Mouse (Mus musculus): Measurements from ENCODE around the gene Rspry1.

Rspry1 gene

DNA sequence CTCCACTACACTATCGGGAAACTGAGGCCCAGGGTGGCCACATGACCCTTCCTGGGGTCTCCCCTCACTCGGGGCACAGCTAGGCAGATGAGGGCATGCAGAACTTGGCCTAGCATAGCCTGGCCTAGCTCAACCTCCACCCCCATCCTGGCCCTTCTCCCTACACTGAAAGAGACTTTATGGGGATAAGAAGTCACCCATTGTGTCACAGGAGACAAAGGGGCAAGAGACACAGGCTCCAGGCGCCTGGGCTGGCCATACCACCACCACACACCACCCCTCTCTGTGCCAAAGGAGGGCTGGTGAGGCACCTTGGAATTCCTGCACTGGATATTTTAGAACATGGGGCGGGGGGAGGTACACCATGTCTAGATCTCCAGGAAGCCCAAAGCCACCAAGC is 82.5 kb downstream of the Rspry1 start:
- no peak for DNase-seq (ENCODE audit: low spot score)

DNA sequence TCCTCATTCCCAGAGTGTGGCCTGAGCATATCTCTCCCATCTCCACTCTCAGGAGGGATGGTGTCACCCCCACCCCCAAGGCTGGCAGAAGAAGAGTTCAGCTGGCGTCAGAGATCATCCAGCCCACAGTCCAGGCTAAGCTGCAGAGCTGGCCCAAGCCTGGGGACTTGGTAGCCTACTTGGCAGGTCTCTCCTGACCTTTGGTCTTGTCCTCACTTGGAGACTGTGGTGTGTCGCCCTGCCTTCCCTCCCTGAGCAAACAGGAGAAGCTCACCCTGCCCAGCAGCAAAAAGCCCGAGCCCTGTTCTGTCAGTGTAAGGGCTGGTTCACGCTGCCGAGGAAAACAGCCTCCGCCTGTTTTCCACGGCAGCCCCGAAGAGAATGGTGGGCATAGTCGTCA is 84.2 kb downstream of the Rspry1 start:
- no peak for DNase-seq (ENCODE audit: low spot score)

DNA sequence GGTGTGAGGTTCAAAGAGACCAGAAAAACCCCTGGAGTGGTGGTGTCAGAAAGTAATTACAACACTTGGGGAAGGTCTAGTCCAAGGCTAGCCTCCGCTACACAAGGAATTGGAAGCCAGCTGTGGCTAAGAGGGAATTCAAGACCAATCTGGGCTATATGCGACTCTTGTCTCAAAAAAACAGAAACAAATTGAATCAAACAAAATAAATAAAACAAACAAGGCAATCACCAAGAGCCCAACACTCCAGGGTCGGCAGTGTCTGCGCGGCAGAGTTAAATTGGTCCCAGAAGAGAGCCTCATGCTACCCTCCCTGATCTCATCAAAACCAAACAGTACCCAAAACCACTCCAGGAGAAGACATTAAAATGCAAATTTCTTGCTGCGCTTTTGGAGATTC is 93.0 kb downstream of the Rspry1 start:
- no peak for DNase-seq (ENCODE audit: low spot score)

DNA sequence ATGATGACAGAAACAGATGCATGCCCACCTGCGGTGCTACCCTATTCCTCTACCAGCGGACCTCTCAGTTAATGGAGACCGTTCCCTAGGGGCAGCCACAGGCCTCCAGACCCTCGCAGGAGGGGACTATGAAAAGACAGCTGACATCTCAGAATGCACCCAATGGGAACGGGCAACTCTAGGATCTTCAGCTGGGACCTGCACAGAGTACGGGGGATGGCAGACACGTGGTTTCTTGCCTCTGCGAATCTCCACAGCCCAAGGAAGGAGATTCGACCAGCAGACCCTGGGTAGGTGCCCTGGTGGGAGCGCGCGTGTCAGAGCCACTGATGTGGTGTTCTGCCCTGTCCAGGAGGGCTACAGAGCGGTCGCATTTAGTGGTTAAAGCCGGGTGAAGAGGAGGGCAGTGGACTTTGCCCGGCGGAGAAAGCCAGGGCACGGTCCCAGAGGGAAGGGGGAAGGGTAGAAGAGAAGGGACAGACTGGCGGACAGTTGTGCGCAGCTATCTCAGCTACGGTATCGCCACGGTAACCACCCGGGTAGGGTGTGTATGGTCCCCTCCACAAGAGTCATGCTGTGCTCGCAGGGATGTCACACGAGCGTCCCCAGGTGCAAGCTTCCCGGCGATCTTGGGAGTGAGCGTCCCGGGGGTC is 93.7 kb downstream of the Rspry1 start:
- DNase-seq (ENCODE audit: low spot score) = peak; percentile 41

DNA sequence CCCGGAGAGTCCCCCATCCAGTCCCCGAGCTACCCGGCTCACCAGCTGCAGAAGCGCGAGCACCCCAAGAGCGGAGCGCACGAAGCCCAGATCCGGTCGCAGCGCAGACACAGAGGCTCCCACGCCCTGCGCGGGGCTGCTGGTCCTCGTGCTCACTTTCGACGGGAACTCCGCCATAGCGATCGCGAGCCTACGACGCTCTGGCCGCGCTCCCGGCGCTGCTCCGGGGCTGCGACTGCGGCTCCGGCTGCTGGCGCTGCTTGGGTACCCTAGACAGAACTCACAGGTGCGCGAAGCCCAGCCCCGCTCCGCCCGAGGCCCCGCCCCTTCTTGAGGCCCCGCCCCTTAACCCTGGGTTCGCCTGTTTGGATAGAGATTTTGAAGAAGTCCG is 94.3 kb downstream of the Rspry1 start, which contains the start of gene Pllp:
Pllp (minus strand) TSS at position 285 of the 391 bp plus-strand sequence.
- peak; percentile 56 for DNase-seq (ENCODE audit: low spot score)

DNA sequence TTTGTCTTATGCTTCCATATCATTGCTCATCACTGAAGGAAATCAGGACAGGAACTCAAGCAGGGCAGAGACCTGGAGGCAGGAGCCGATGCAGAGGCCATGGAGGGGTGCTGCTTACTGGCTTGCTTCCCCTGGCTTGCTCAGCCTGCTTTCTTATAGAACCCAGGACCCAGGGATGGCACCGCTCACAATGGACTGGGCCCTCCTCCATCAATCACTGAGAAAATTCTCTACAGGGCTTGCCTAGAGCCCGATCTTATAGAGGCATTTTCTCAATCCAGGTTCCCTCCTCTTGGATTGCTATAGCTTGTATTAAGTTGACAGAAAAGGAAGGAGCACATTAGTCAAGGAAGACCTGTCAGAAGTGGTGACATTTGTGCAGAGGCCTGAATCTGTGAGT is 94.8 kb downstream of the Rspry1 start:
- no peak for DNase-seq (ENCODE audit: low spot score)

DNA sequence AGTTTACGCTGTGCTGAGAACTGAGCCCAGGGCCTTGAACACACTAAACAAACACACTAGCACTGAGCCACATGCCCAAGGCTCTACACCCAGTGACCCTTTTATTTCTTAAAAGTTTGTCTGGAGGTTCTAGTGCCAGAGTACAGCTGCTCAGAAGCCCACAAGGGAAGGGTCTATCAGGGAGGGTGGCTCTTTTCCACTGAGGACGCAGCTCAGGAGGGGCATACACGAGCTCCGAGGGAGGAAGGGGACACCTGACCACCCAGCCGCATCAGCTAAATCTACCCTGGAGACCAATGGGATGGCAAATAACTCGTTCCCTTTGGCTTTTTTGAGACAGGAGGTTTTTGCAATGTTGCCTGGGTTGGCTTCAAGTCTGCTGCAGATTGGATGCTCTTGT is 96.2 kb downstream of the Rspry1 start:
- DNase-seq (ENCODE audit: low spot score) = no peak

DNA sequence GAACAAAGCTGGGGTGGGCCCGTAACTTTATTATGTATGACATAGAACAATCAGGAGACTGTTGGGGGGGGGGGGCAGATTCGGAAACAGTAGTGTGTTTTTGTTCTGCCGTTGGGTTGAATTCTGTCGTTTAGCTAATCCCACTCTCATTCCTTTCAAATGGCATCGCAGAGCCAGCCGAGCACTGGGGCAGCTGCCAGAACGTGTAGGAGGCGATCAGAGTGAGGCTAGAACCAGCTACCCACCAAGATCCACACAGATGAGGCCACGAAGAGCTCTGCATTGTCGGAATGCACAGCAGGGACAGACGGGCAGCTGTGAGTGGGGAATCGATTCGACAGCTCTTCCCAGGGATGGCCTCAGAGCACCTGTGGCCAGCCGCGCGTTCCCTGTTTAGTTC is 97.6 kb downstream of the Rspry1 start:
- DNase-seq (ENCODE audit: low spot score) = no peak

DNA sequence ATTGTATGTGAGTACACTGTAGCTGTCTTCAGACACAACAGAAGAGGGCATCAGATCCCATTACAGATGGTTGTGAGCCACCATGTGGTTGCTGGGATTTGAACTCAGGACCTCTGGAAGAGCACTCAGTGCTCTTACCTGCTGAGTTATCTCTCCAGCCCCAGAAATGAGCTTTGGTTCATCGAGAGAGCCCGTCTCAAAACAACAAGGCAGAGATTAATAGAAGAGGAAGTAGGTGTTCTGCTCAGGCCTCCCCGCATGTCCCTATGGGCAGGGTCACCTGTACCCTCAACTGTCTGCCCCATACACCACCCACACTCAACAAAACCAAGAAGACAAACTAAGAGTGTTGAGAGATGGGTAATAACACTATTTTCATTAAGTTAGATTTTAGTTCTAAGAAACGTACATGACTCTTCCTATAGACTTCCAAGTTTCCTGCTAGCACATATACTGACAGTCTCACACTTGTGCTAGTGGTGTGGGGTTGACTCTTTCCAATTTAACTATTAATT is 98.7 kb downstream of the Rspry1 start:
- DNase-seq (ENCODE audit: low spot score) = no peak

DNA sequence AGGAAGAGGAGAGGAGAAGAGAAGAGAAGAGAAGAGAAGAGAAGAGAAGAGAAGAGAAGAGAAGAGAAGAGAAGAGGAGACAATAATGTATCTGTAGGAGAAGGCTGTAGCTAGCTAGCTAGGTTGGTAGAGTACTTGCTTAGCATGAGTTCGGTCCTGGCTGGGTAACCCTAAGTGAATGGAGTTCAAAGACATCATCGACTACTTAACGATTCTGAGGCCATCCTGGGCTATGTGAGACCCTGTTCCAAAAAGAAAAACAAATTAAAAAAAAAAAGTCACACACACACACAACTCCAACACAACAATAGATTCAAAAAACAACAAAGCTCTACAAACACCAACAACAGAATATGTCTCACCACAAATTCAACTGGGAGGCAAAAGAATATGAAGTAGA is 100.4 kb downstream of the Rspry1 start:
- no peak for DNase-seq (ENCODE audit: low spot score)

DNA sequence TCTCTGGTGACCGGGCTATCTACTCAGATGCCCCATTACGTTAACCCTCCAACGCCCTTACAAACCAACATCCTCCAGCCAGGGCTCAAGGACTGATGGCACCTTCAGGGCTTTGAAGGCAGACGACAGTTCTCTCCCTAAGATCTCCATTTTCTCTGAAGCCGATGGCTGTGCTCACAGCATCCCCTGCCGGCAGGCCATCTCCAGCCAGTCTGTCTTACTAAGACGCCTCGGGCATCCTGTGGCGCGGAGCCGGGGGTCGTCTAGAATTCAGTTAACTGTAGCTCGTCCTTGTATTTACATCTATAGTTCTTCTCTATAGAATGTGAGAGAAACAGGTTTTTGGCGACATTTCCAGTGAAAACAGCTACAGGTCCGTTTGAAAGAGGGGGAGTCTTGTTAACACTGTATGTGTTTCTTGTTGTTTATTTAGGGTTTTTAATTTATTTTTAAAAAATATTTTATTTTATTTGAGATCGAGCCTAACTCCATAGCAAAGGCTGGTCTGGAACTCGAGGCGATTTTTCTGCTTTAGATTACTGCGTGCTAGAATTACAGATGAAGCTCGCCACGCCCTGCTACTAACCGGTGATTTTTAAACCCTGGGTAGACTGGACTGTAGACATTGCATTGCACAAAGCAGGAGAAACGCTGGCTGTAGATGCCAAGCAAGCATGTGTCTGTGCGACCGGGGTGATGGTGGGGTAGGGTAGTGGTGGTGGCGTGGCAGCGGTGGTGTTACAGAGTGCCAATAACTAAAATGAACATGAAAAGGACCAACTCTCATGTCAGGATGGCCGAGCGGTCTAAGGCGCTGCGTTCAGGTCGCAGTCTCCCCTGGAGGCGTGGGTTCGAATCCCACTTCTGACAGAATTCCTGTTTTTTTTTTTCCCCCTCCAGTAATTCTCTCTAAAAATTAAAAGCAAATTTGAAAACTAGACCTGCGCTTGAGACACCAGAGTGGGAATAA is 101.4 kb downstream of the Rspry1 start:
- peak; percentile 90 for DNase-seq (ENCODE audit: low spot score)

DNA sequence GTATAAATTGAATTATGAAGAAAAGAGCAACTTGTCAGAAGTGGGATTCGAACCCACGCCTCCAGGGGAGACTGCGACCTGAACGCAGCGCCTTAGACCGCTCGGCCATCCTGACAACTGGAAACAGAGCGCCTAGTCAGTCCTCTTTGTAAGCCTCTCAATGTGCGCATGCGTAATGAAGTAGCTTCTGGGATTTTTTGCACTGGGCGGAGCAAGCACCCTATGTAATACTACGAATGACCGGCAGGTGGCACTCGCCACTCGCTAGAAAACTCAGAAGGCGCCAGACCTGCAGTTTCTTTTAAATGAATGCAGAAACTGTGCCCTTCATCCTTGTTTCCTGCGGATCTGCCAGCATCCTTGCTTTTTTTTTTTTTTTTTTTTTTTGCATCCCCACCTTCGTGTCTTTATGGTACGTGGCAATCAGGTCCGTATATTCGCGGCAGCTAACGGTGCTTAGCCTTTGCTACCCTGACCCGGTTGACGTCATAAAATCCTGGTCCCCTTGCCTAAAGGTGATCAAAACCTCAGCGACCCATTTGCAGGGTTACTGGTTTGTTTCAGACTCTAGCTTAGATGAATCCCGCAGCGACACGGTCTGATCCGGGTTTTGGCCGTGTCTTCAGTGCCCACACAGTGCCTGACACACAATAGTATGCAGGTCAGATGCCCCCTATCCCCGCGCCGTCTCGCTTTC is 102.4 kb downstream of the Rspry1 start:
- DNase-seq (ENCODE audit: low spot score) = peak; percentile 100

DNA sequence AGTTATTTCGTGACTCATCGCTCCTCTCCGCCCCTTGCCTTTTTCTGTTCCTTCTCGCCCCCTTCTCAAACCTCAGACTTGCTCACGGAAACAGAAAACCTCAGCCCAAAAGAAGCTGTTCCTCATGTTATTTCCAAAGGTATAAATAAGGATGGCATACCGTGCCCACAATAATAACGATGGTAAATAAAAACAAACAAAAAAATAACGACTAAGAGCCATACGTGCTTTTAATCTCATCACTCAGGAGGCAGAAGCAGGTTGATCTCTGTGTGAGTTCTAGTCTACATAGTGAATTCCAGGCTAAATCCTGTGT is 102.9 kb downstream of the Rspry1 start:
- DNase-seq (ENCODE audit: low spot score) = no peak

DNA sequence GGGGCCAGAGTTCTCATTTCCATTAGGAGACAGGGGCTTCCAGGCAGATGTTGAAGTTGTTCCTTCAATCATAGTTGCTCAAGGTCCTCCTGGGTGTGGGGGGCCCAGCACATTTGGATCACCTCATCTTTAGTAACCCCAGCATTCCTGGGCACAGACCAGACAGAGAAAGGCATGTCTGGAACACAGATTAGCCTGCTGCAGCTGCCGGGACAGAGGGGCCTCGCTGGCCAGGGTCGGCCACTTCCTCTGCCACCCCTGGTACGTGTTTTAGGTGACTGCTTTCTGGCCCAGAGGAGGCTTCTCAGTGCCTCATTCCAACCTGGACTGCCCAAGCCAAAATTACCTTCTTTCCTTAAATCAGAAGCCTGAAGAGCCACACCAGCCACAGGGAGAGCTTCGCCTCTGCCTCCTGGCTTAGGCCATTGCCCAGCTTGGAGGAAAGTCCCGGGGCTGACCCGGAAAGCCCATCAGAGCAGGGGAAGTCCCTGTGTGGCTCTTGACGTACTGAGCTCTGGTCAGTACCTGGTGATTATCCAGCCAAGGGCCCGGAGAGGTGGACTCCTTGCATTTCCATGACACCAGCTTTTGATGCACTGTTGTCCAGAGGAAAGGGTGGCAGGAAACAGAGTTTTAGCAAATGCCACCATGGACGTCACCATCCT is 104.0 kb downstream of the Rspry1 start:
- no peak for DNase-seq (ENCODE audit: low spot score)

DNA sequence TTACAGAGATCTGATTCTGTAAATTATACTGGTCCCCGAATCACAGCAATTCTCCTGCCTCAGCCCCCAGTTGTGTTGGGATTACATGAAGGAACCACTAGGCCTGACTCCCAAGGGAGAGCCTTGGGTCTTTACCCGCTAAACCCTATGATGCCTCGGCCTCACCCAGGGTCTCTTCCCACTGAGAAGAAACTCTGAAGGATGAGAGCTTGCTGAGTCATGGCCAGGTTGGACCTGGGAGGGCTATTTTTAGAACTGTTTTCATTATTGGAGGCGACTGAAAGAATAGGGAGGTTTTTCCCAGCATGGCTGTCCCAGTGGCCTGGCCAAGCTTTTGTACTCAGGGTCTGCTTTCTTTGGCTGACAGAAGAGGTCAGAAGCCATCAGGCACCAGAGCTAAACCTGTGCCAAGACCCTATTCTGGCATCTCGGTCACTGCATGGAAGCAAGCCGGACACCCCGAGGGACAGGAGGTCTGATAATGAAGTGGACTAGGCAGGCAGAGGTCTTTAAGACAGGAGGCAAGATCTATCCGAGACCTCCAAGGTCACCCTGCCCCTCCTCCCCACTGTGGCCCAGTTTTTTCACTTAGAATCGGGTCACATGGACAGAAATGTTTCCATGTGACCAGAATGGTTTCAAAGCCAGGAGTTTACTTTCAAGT is 105.1 kb downstream of the Rspry1 start:
- no peak for DNase-seq (ENCODE audit: low spot score)
